Mouse (Mus musculus) urinary bladder, adult 18-20 months (tissue): Measurements from ENCODE around the gene Pbxip1.
"Not testable (repeated sequence)": the region's sequence is repeated elsewhere in the genome, so short reads cannot be mapped to it uniquely, and the experiment has no call there.

Experiments
- DNase-seq, 2 experiments: peaks; one replicate each; pipeline ENCODE4 v3.0.0; 2022; ENCODE audit warnings: low spot score in 2 of 2, mixed read lengths in 2 of 2

Gene Pbxip1

GRCm38 (mm10) chr3:89408448-89408847 is 28.1 kb upstream of the Pbxip1 start:
- DNase-seq: no peak

- DNase-seq: no peak
These were observed 26.8 kb upstream of the Pbxip1 start for GRCm38 (mm10) chr3:89409701-89410100.

GRCm38 (mm10) chr3:89410864-89411263 is 25.6 kb upstream of the Pbxip1 start:
- DNase-seq: no peak

DNA sequence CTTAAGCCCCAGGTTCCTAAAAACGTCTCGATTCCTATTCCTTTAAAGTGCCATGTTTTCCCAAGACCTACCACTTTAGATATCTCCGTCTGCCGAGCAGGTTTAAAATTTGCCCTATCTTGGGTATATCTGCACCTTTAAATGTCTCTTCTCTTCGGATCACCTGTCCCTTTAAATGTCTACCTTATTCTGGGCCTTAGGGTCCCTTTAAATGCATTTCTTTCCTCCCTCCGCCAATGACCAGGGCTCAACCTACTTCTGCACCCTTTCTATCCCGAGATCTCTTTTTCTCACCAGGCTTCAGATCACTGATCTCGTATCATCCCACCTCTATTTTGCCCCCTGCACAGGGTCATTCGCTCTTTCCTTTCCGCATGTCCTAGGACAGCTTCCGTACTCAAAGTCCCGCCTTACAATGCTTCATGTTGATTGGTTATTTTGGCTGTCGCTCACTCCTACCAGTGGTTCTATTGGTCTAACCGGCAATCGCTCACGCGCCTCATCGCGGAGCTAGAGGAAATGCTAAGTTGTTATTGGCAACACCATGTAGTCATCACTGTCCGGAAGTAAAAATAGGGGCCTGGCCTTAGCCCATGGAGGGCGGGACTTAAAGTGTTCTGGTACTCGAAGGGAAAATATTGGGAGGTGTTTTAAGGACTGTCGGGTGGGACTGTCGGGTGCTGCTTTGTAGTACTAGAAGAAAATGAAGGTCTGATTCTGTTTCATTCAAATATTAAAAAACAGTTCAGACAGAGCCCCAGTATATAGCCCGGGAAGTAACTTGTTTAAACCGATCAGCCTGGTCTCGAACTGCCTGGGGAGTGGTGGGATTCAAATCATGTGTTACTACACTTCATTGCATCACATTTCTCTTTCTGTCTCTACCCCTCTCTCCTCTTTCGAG is 24.8 kb upstream of the Pbxip1 start, which contains the start of gene Flad1:
Gene Flad1 (minus strand): TSS at position 381 of the 904 bp plus-strand sequence.
- peak; percentile 94 to 97 for DNase-seq

DNA sequence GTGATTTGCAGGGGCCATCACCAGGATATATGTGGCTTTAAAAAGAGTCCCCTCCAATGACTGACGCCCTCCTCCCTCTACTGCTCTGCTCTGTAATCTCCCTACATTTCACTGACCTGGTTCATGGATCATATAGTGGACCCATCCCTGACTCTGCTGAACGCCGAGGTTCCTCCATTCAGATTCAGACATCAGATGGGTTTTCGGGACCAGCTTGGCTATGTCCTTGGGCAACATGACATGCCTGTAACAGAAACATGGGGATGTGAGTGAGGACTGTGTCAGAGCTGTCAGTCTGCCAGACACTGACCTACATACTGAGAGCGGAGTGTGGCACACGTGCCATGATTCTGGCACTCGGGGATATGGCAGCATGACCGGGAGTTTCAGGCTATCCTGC is 20.3 kb upstream of the Pbxip1 start:
- DNase-seq: no peak

- DNase-seq: no peak
These were observed 19.4 kb upstream of the Pbxip1 start for GRCm38 (mm10) chr3:89417131-89417530.

DNA sequence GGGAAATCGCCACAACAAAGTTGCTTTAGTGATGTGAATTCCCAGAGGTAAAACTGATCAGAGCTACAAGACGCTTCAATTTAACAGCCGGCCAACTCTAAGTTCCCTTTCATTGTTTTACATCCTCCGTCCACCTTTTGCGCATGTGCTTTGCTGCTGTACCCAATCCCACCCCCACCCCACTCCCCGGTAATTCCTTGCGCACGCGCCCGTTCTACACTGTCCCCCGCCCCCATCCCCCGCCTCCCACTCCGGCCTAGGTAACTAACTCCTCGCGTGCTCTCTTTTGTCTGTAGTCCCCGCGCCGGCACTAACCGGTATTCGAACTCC is 18.7 kb upstream of the Pbxip1 start:
- DNase-seq: no peak

DNA sequence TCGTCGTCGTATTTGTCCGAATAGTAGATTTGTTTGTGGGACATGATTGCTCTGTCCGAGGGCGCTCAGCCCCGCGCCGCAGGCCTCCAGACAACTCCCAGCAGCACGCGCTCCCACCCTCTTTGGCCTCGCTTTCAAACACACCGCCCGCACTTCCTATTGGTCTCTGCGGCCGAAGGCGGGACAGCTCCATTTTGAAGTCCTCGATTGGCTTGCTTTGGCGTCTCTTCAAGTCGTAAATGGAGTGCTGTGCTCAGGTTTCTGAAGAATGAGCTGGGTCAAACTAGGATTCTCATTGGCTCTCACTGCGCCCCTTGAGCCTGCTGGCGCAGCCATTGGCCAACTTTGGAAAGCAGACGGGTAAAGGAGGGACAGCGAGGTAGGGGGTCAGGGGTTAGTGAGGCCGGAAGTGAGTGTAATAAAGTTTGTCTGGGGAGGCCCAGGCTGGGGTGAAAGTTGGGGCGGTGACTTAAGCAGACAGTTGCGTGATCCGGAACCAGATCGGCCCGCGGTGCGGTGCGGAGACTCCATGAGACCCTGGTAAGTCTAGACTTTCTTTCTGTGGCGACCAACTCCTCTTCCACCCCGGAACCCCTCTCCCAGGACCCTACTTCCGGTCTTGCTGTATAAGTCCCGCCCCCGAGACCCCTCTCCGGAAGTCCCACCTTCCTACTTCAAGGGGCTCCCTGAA is 18.2 kb upstream of the Pbxip1 start, which contains the start of the genes Cks1b and Shc1:
Gene Cks1b (minus strand): TSS at position 214 of the 691 bp plus-strand sequence.
Gene Shc1 (plus strand): TSS at position 274 of the 691 bp plus-strand sequence.
- peak; percentile 87 to 94 for DNase-seq

GRCm38 (mm10) chr3:89418861-89419250 is 17.6 kb upstream of the Pbxip1 start:
- DNase-seq: peak; percentile 62 to 69

DNA sequence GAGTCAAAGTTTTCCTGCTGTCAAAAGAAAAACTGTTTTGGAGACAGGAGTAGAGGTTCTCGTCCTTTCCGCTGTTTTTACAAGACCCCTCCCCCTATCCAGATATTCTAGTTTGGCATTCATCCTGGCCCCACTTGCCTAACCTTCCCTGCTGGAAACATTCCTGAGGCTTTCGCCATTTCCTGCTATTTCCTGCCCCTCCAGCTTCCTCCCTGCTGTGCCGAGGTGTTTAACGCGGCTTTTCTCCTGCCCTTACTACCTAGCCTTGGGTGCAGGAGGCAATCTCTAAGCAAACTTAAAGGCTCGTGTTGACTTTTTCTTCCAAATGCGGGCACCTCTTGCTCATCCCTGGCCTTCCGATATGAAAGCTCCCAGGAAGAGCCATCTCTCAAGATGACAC is 16.9 kb upstream of the Pbxip1 start:
- DNase-seq: peak in 1 of 2 experiments; percentile 60

- no peak for DNase-seq
These were observed 16.5 kb upstream of the Pbxip1 start for GRCm38 (mm10) chr3:89419981-89420380.

DNA sequence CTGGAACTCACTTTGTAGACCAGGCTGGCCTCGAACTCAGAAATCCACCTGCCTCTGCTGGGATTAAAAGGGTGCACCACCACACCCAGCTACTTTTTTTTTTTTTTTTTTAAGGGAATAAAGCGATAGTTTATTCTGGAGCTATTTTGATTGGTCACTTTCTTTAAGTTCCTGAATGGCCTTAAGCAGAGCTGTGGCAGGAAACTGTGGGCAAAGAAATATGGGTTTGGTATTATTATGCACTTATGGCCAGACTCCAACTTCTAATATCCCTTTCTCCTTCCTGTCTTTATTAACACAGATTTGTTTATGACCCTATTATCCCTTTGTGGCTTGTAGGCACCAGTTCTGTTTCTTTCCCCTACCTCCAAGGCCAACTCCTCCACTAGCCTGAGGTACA is 16.1 kb upstream of the Pbxip1 start:
- no peak for DNase-seq

DNA sequence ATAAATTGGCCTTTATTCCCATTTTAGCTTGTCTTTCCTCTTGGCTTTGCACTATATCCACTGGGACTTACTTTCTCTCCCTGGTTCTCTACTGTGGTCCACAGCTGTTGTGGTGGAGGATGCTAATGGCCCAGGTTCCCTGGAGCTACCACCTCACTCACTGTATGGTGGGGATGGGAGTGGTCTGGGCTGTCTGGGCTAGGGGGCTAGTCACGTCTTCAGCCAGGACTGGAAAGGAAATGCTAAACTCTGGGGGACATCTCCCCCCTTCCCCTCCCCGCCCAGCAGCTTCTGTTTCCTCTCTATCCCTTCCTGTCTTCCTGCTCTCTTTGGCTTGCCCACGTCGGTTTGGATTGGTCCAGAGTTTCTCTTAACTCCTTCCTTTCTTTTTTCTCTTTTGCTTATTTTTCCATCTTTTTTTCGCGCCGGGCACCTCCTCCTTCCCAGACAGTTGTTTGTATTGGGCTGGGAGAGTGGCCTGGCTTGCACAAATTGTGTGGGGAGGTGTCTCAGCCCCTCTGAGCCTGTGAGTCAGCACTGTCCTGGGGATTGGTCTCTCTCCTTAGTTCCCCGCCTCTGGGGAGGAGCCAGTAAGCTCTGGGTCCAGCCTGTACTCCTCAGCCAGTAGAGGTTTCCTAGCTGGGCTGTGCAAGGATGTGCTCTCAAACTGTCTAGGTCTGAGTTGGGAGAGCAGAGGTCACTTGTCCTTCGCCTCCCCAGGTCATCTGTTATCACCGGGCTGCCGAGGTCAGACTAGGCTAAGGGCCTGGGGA is 15.3 kb upstream of the Pbxip1 start:
- DNase-seq: peak in 1 of 2 experiments; percentile 85

DNA sequence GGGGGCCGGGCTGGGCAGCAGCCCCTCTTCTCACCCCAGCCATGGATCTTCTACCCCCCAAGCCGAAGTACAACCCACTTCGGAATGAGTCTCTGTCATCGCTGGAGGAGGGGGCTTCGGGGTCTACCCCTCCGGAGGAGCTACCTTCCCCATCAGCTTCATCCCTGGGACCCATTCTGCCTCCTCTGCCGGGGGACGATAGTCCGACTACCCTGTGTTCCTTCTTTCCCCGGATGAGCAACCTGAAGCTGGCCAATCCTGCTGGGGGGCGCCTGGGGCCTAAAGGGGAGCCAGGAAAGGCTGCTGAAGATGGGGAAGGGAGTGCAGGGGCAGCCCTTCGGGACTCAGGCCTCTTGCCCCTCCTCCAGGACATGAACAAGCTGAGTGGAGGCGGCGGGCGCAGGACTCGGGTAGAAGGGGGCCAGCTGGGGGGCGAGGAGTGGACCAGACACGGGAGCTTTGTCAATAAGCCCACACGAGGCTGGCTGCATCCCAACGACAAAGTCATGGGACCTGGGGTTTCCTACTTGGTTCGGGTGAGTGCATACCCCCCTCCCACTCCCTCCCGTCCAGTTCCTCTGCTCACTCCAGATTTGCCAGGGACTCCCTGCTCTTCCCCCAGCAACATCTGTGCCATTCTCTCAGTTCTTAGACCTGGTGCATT is 14.6 kb upstream of the Pbxip1 start:
- no peak for DNase-seq

- no peak for DNase-seq
These were observed 13.8 kb upstream of the Pbxip1 start for GRCm38 (mm10) chr3:89422556-89423205.

- DNase-seq: no peak
These were observed 11.9 kb upstream of the Pbxip1 start for GRCm38 (mm10) chr3:89424416-89425140.

DNA sequence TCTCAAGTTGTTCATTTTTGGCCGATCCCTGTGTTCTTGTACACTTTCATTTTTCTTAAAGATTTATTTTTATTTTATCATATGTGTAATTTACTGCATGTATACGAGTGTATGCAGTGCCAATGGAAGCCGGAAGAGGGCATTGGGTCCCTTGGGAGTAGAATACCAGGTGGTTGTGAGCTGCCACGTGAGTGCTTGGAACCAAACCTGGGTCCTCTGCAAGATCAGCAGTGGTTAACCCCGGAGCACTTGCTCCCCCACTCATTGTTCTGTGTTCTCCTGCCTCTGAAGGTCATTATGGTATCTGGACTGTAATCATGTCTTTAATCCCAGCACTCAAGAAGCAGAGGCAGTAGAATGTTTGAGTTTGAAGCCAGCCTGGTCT is 11.4 kb upstream of the Pbxip1 start:
- DNase-seq: no peak

GRCm38 (mm10) chr3:89425876-89426275 is 10.6 kb upstream of the Pbxip1 start:
- DNase-seq: no peak

DNA sequence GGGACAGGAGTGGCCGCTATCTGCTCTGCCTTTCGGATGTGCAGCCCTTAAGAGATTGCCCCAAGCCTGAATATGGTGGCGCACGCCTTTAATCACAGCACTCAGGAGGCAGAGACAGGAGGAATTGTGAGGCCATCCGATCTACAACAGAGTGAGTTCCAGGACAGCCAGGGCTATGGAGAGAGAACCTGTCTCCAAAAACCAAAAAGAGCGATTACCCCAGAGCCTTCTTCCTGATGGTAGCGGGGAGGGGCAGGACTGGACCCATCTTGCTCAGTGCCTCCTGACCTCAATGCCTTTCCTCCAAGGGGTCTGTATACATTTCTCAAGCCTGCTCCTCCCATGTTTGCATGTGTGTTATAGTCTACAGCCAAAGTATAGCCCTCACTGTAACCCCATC is 7.5 kb upstream of the Pbxip1 start:
- DNase-seq: not testable (repeated sequence)
